Mouse (Mus musculus) kidney, postnatal 0 days (tissue): ENCODE measurements around the gene Ctrl. TPM values are rescaled to one million over a fixed set of nuclear protein-coding genes. Genes with fewer than 3 reads are reported as not detected.

Experiments used
- ATAC-seq: fragments of 200-750 bp; cut with Nextera tagmentation; replicated peaks from 2 replicates; pipeline ENCODE4 v1.8.0; 2017; ENCODE audit warnings: low read depth, moderate number of reproducible peaks, moderate TSS enrichment, moderate library complexity; ENCODE audit not compliant: low FRiP score
- DNase-seq: peaks from one replicate; pipeline ENCODE4 v3.0.0-alpha.2; 2016; ENCODE audit warnings: low spot score
- H3K27ac ChIP-seq: fragments of 300-500 bp; sonication (generic); 2 replicates; pipeline ENCODE4 v1.5.1; 2014; ENCODE audit warnings: mild to moderate bottlenecking
- H3K27me3 ChIP-seq: fragments of 300-500 bp; sonication (generic); 2 replicates; pipeline ENCODE4 v1.6.1; 2014; ENCODE audit warnings: low read length, mixed read lengths; ENCODE audit not compliant: insufficient read depth
- H3K36me3 ChIP-seq: fragments of 300-500 bp; sonication (generic); 2 replicates; pipeline ENCODE4 v1.6.1; 2014; ENCODE audit warnings: low read length, mixed read lengths; ENCODE audit not compliant: insufficient read depth
- H3K4me1 ChIP-seq: fragments of 300-500 bp; sonication (generic); replicated peaks from 2 replicates; pipeline ENCODE4 v1.6.1; 2014; ENCODE audit warnings: antibody characterized with exemption, low read length, mixed read lengths; ENCODE audit not compliant: insufficient read depth
- H3K4me2 ChIP-seq: fragments of 300-500 bp; sonication (generic); 2 replicates; pipeline ENCODE4 v1.6.1; 2014; ENCODE audit warnings: mild to moderate bottlenecking, low read length, moderate library complexity, mixed read lengths
- H3K4me3 ChIP-seq: fragments of 300-500 bp; sonication (generic); replicated peaks from 2 replicates; pipeline ENCODE4 v1.5.1; 2014; ENCODE audit warnings: low read depth, low read length
- H3K9ac ChIP-seq: fragments of 300-500 bp; sonication (generic); 2 replicates; pipeline ENCODE4 v1.6.1; 2014; ENCODE audit warnings: low read depth, low read length
- H3K9me3 ChIP-seq: fragments of 300-500 bp; sonication (generic); replicated peaks from 2 replicates; pipeline ENCODE4 v1.6.1; 2016; ENCODE audit warnings: low read length, inconsistent platforms, mixed read lengths
- CTCF ChIP-seq: IDR thresholded peaks from 2 replicates; pipeline ENCODE4 v1.5.1; 2016; ENCODE audit warnings: antibody characterized with exemption, low read depth, mild to moderate bottlenecking, moderate library complexity
- WGBS: fragments of 180-500 bp; shearing (Covaris S2); extraction: QIAGEN DNeasy Blood & Tissue Kit; methylation state at CpG from one replicate; pipeline ENCODE4 v1.1.7; 2014; 5-methylcytosine and 5-hydroxymethylcytosine counted together
- microRNA-seq: library from miRNA; unstranded; fragments of <30 nt; microRNA quantifications from one replicate; pipeline ENCODE4, GENCODE M21; 2016
- polyA plus RNA-seq: library from polyadenylated mRNA; unstranded; fragments of >200 nt; fragmentation: Nextera tagmentation; extraction: Ambion mirVana; gene quantifications from 2 replicates; pipeline ENCODE4 v1.2.1, GENCODE M21; 2015

Ctrl gene
- polyA plus RNA-seq, 1 experiment from 2014 or later: 0.67 TPM

DNA sequence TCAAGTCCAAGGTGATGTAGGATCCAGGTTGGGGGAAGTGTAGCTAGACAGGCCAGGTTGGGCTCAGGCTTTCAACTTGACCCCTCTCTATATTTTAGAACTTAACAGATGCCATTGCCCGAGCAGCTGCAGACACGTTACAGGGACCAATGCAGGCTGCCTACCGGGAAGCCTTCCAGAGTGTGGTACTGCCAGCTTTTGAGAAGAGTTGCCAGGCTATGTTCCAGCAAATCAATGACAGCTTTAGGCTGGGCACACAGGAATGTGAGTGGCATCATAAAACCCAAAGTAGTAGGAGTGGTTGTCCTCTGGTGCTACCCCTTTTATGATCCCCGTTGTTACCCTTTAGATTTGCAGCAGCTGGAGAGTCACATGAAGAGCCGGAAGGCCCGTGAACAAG, 42.8 kb downstream of the Ctrl start:
- no peak for TF ChIP-seq CTCF
- H3K4me3 ChIP-seq: no peak overlapping the region
- WGBS: 81% methylated on average over 6 of the region's 6 CpGs
- no peak overlapping the region for H3K27ac ChIP-seq
- H3K9ac ChIP-seq: no peak overlapping the region
- DNase-seq (no peak), ATAC-seq (no peak)
- H3K36me3 ChIP-seq: peaks cover 59% of the 10 kb centered on the region
- no peaks in the 10 kb centered on the region for H3K4me1 ChIP-seq
- H3K9me3 ChIP-seq: no peaks in the 10 kb centered on the region
- H3K27me3 ChIP-seq: no peaks in the 10 kb centered on the region
- no peak overlapping the region for H3K4me2 ChIP-seq

DNA sequence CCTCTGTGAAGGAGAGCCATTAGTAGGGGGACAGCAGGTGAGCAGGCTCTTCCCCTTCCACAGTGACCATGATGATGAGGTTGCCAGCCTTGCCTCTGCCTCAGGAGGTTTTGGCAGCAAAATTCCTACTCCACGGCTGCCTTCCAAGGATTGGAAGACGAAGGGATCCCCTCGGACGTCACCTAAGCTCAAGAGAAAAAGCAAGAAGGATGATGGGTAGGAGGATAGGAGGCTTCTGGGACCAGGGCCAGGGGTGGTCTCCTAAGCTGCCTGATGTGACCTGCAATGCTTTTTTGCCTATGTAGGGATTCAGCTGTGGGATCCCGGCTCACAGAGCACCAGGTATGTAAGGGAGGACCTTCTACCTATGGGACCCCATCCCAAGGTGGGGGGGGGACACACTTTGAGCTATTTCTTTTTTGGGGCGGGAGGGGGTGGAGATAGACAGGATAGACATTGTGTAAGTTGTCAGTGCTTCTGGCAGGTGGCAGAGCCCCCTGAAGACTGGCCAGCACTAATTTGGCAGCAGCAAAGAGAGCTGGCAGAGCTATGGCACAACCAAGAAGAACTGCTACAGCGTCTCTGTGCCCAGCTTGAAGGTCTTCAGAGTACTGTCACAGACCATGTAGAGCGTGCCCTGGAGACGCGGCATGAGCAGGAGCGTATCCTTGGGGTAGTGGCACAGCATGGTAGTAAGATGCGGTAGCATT, 43.8 kb downstream of the Ctrl start:
- no peaks in the 10 kb centered on the region for H3K27me3 ChIP-seq
- no peak for TF ChIP-seq CTCF
- no peaks in the 10 kb centered on the region for H3K9me3 ChIP-seq
- no peak for ATAC-seq
- H3K4me2 ChIP-seq: no peak overlapping the region
- no peak overlapping the region for H3K9ac ChIP-seq
- H3K4me3 ChIP-seq: no peak overlapping the region
- H3K36me3 ChIP-seq: peaks cover 65% of the 10 kb centered on the region
- no peaks in the 10 kb centered on the region for H3K4me1 ChIP-seq
- 95% methylated on average over 12 of the region's 12 CpGs for WGBS
- DNase-seq: no peak
- H3K27ac ChIP-seq: no peak overlapping the region

Small RNAs within 50 kb of the gene (microRNA-seq; reads per million reads assigned to microRNA genes)
- not detected for gene Mir7074

Other genes with a start within 250 kb of the Ctrl start
- 0.28 and 0.45 TPM in 2 replicates for gene Carmil2, start 247.6 kb downstream of the Ctrl start, polyA plus RNA-seq
- 51.2 and 53.4 TPM in 2 replicates for gene Acd, start 232.8 kb downstream of the Ctrl start, polyA plus RNA-seq
- gene Pard6a, start 232.7 kb downstream of the Ctrl start, polyA plus RNA-seq: 18.7 and 19.6 TPM in 2 replicates
- gene 4933405L10Rik, start 226.2 kb downstream of the Ctrl start, polyA plus RNA-seq: 0.11 TPM in 1 of 2 replicates, not detected in the other
- gene Enkd1, start 225.7 kb downstream of the Ctrl start, polyA plus RNA-seq: 14.6 and 17.8 TPM in 2 replicates
- 19.2 and 21.0 TPM in 2 replicates for gene Gfod2, start 175.2 kb downstream of the Ctrl start, polyA plus RNA-seq
- 7.0 and 8.9 TPM in 2 replicates for gene Ranbp10, start 106.5 kb downstream of the Ctrl start, polyA plus RNA-seq
- gene Tsnaxip1, start 106.1 kb downstream of the Ctrl start, polyA plus RNA-seq: 0.05 TPM in 1 of 2 replicates, not detected in the other
- 23.4 and 24.9 TPM in 2 replicates for gene Cenpt, start 80.6 kb downstream of the Ctrl start, polyA plus RNA-seq
- gene Thap11, start 78.7 kb downstream of the Ctrl start, polyA plus RNA-seq: 56.0 and 60.8 TPM in 2 replicates
- gene Nutf2, start 73.3 kb downstream of the Ctrl start, polyA plus RNA-seq: 188 and 192 TPM in 2 replicates
- gene Edc4, start 53.0 kb downstream of the Ctrl start, polyA plus RNA-seq: 27.6 and 30.1 TPM in 2 replicates
- gene Nrn1l, start 40.3 kb downstream of the Ctrl start, polyA plus RNA-seq: 0.66 TPM in 1 of 2 replicates, not detected in the other
- 30.6 and 33.7 TPM in 2 replicates for gene Pskh1, start 33.4 kb downstream of the Ctrl start, polyA plus RNA-seq
- 59.7 and 63.1 TPM in 2 replicates for gene Psmb10, start 4.6 kb upstream of the Ctrl start, polyA plus RNA-seq
- gene Lcat, start 9.5 kb upstream of the Ctrl start, polyA plus RNA-seq: 0.45 and 0.50 TPM in 2 replicates
- 19.8 and 23.7 TPM in 2 replicates for gene Slc12a4, start 32.2 kb upstream of the Ctrl start, polyA plus RNA-seq
- not detected in 2 replicates for gene Dpep3, start 45.6 kb upstream of the Ctrl start, polyA plus RNA-seq
- 11.7 and 15.5 TPM in 2 replicates for gene Dus2, start 57.5 kb upstream of the Ctrl start, polyA plus RNA-seq
- not detected in 2 replicates for gene Dpep2nb, start 72.1 kb upstream of the Ctrl start, polyA plus RNA-seq
- 16.1 and 16.9 TPM in 2 replicates for gene Ddx28, start 78.0 kb upstream of the Ctrl start, polyA plus RNA-seq
- 3.8 and 3.9 TPM in 2 replicates for gene Nfatc3, start 125.0 kb upstream of the Ctrl start, polyA plus RNA-seq
- 21.0 and 21.2 TPM in 2 replicates for gene Esrp2, start 203.1 kb upstream of the Ctrl start, polyA plus RNA-seq
- gene Pla2g15, start 216.5 kb upstream of the Ctrl start, polyA plus RNA-seq: 8.1 and 9.8 TPM in 2 replicates
- 61.0 and 61.6 TPM in 2 replicates for gene Slc7a6, start 235.0 kb upstream of the Ctrl start, polyA plus RNA-seq